Mouse (Mus musculus) C2C12 (cell line): Measurements from ENCODE around the gene Maff.

ENCODE experiments used
- CTCF ChIP-seq: IDR thresholded peaks from one replicate; pipeline ENCODE4 v1.5.1; 2011; ENCODE audit not compliant: control insufficient read depth, insufficient read depth, insufficient read length
- MYOD1 ChIP-seq: IDR thresholded peaks from one replicate; pipeline ENCODE4 v1.6.1; 2011; ENCODE audit warnings: low read depth; ENCODE audit not compliant: control insufficient read depth, insufficient read length
- USF1 ChIP-seq: IDR thresholded peaks from one replicate; pipeline ENCODE4 v1.6.1; 2011; ENCODE audit warnings: low read depth, mild to moderate bottlenecking, control low read depth, moderate library complexity

GRCm38 (mm10) chr15:79378608-79379007 lies 32.2 kb downstream of the Maff start:
- no peak for TF ChIP-seq CTCF
- no peak for TF ChIP-seq USF1
- TF ChIP-seq MYOD1: no peak
